Mouse (Mus musculus): ENCODE data around the gene Syngr1.

GRCm38 (mm10) chr15:80042152-80042551 is 49.0 kb upstream of the Syngr1 start:
- TF ChIP-seq CTCF (conservative IDR thresholded peaks at IDR 0.05; ENCODE audit: insufficient read depth, insufficient read length, low read depth, low read length) (no peak), POLR2A (IDR thresholded peaks at IDR 0.05; ENCODE audit: low read depth, low read length) (no peak)
